Mouse (Mus musculus) thymus, postnatal 25 days (tissue): ENCODE measurements around the gene Serpinb1b.
"Not testable (repeated sequence)": the region's sequence is repeated elsewhere in the genome, so short reads cannot be mapped to it uniquely, and the experiment has no call there.

Experiments used
- DNase-seq: peaks from one replicate; pipeline ENCODE4 v3.0.0; 2022

The Serpinb1b gene

GRCm38 (mm10) chr13:33078056-33078705 is at the start of gene Serpinb1b:
TSS of gene Serpinb1b (plus strand) at chr13:33078575.
- DNase-seq = no peak

- not testable (repeated sequence) for DNase-seq
Measured at GRCm38 (mm10) chr13:33029478-33029877, 48.9 kb upstream of the Serpinb1b start.

GRCm38 (mm10) chr13:33030281-33030680 is 48.1 kb upstream of the Serpinb1b start:
- DNase-seq = no peak

GRCm38 (mm10) chr13:33035506-33035905 is 42.9 kb upstream of the Serpinb1b start:
- DNase-seq = no peak

GRCm38 (mm10) chr13:33043542-33043941 is 34.8 kb upstream of the Serpinb1b start:
- no peak for DNase-seq

- DNase-seq = no peak
Measured at GRCm38 (mm10) chr13:33047234-33047633, 31.1 kb upstream of the Serpinb1b start.

- DNase-seq = peak; percentile 11
Measured at GRCm38 (mm10) chr13:33048187-33048586, 30.2 kb upstream of the Serpinb1b start.

- DNase-seq = no peak
Measured at GRCm38 (mm10) chr13:33051697-33052096, 26.7 kb upstream of the Serpinb1b start.

GRCm38 (mm10) chr13:33063048-33063447 is 15.3 kb upstream of the Serpinb1b start:
- DNase-seq = no peak

GRCm38 (mm10) chr13:33067387-33067977 is 10.9 kb upstream of the Serpinb1b start:
- DNase-seq = no peak

GRCm38 (mm10) chr13:33068164-33068563 is 10.2 kb upstream of the Serpinb1b start:
- DNase-seq = no peak

GRCm38 (mm10) chr13:33071776-33072175 is 6.6 kb upstream of the Serpinb1b start:
- no peak for DNase-seq

- DNase-seq = peak; percentile 36
Measured at GRCm38 (mm10) chr13:33074029-33074428, 4.3 kb upstream of the Serpinb1b start.

GRCm38 (mm10) chr13:33076247-33076646 is 2.1 kb upstream of the Serpinb1b start:
- no peak for DNase-seq

GRCm38 (mm10) chr13:33077026-33077685 is 1.2 kb upstream of the Serpinb1b start:
- no peak for DNase-seq

- DNase-seq = no peak
Measured at GRCm38 (mm10) chr13:33079391-33079790, 1.0 kb downstream of the Serpinb1b start.

GRCm38 (mm10) chr13:33080356-33080755 is 2.0 kb downstream of the Serpinb1b start:
- DNase-seq = no peak

- DNase-seq = no peak
Measured at GRCm38 (mm10) chr13:33083834-33084233, 5.5 kb downstream of the Serpinb1b start.

GRCm38 (mm10) chr13:33084975-33085694 is 6.8 kb downstream of the Serpinb1b start:
- no peak for DNase-seq

GRCm38 (mm10) chr13:33085695-33086432 is 7.5 kb downstream of the Serpinb1b start:
- DNase-seq = no peak

GRCm38 (mm10) chr13:33089566-33089965 is 11.2 kb downstream of the Serpinb1b start:
- DNase-seq = no peak

- no peak for DNase-seq
Measured at GRCm38 (mm10) chr13:33090546-33090945, 12.2 kb downstream of the Serpinb1b start.

GRCm38 (mm10) chr13:33091306-33091705 is 12.9 kb downstream of the Serpinb1b start:
- no peak for DNase-seq
